Mouse (Mus musculus) midbrain, embryonic 13.5 days (tissue): ENCODE results near the gene Nt5c3b. TPM values are rescaled to one million over a fixed set of nuclear protein-coding genes. Genes with fewer than 3 reads are reported as not detected.

Source experiments
- ATAC-seq: fragments of 200-750 bp; cut with Nextera tagmentation; 2 replicates; pipeline ENCODE4 v1.8.0; 2017; ENCODE audit warnings: mild to moderate bottlenecking, moderate TSS enrichment, moderate library complexity
- H3K27ac ChIP-seq: fragments of 300-500 bp; sonication (generic); 2 replicates; pipeline ENCODE4 v1.5.1; 2015; ENCODE audit warnings: inconsistent platforms, mild to moderate bottlenecking, moderate library complexity
- H3K27me3 ChIP-seq: fragments of 300-500 bp; sonication (generic); 2 replicates; pipeline ENCODE4 v1.6.1; 2015; ENCODE audit warnings: mild to moderate bottlenecking, inconsistent platforms
- H3K36me3 ChIP-seq: fragments of 300-500 bp; sonication (generic); 2 replicates; pipeline ENCODE4 v1.6.1; 2015; ENCODE audit warnings: mild to moderate bottlenecking, inconsistent platforms
- H3K4me1 ChIP-seq: fragments of 300-500 bp; sonication (generic); replicated peaks from 2 replicates; pipeline ENCODE4 v1.6.1; 2015; ENCODE audit warnings: inconsistent platforms
- H3K4me2 ChIP-seq: fragments of 300-500 bp; sonication (generic); replicated peaks from 2 replicates; pipeline ENCODE4 v1.6.1; 2015; ENCODE audit warnings: moderate library complexity, mild to moderate bottlenecking, inconsistent platforms
- H3K4me3 ChIP-seq: fragments of 300-500 bp; sonication (generic); replicated peaks from 2 replicates; pipeline ENCODE4 v1.5.1; 2015; ENCODE audit warnings: mild to moderate bottlenecking, inconsistent platforms
- H3K9ac ChIP-seq: fragments of 300-500 bp; sonication (generic); replicated peaks from 2 replicates; pipeline ENCODE4 v1.6.1; 2015; ENCODE audit warnings: mild to moderate bottlenecking, inconsistent platforms
- H3K9me3 ChIP-seq: fragments of 300-500 bp; sonication (generic); 2 replicates; pipeline ENCODE4 v1.6.1; 2016; ENCODE audit warnings: mild to moderate bottlenecking, inconsistent platforms
- WGBS: fragments of 180-500 bp; shearing (Covaris S2); methylation state at CpG from one replicate; pipeline ENCODE4 v1.1.7; 2015; 5-methylcytosine and 5-hydroxymethylcytosine counted together
- polyA plus RNA-seq: library from polyadenylated mRNA; unstranded; fragments of >200 nt; fragmentation: Nextera tagmentation; extraction: Ambion mirVana; gene quantifications from 2 replicates; pipeline ENCODE4 v1.2.1, GENCODE M21; 2015

Nt5c3b gene
- polyA plus RNA-seq = 99.3 and 101 TPM in 2 replicates

- H3K9me3 ChIP-seq = no peaks in the 10 kb centered on the region
- WGBS = 84% methylated on average over 8 of the region's 8 CpGs
- H3K4me3 ChIP-seq = peak within 1 kb of the TSS; percentile 69
- peak within 1 kb of the TSS; percentile 61 for H3K4me2 ChIP-seq
- peak within 1 kb of the TSS; percentile 85 for H3K9ac ChIP-seq
- peak within 1 kb of the TSS; percentile 51 for H3K27ac ChIP-seq
- H3K27me3 ChIP-seq = no peaks in the 10 kb centered on the region
- peaks cover 7% of the 10 kb centered on the region for H3K36me3 ChIP-seq
- H3K4me1 ChIP-seq = peaks cover 18% of the 10 kb centered on the region
- no peak for ATAC-seq
Measured at GRCm38 (mm10) chr11:100441797-100442196, at the start of gene Nt5c3b, which contains the start of gene Klhl10. TSS of gene Nt5c3b (minus strand) at chr11:100441808. TSS of gene Klhl10 (plus strand) at chr11:100441917.

- Histone ChIP-seq H3K27ac (no peak overlapping the region), H3K4me3 (no peak overlapping the region), H3K4me1 (no peaks in the 10 kb centered on the region), H3K9ac (no peak overlapping the region), H3K36me3 (peaks cover 96% of the 10 kb centered on the region), H3K9me3 (no peaks in the 10 kb centered on the region), H3K4me2 (no peak overlapping the region), H3K27me3 (no peaks in the 10 kb centered on the region)
- ATAC-seq = no peak
- 92% methylated on average over 6 of the region's 6 CpGs for WGBS
Measured at GRCm38 (mm10) chr11:100490951-100491350, 49.3 kb upstream of the Nt5c3b start.

GRCm38 (mm10) chr11:100485801-100486538, 44.4 kb upstream of the Nt5c3b start:
- H3K4me2 ChIP-seq = no peak overlapping the region
- H3K27ac ChIP-seq = no peak overlapping the region
- 88% methylated on average over 8 of the region's 8 CpGs for WGBS
- no peaks in the 10 kb centered on the region for H3K27me3 ChIP-seq
- no peak overlapping the region for H3K4me3 ChIP-seq
- H3K9me3 ChIP-seq = no peaks in the 10 kb centered on the region
- H3K4me1 ChIP-seq = no peaks in the 10 kb centered on the region
- no peak for ATAC-seq
- peaks cover 99% of the 10 kb centered on the region for H3K36me3 ChIP-seq
- no peak overlapping the region for H3K9ac ChIP-seq

- Histone ChIP-seq H3K27me3 (no peaks in the 10 kb centered on the region), H3K9me3 (no peaks in the 10 kb centered on the region), H3K4me2 (no peak overlapping the region), H3K36me3 (peaks cover 99% of the 10 kb centered on the region), H3K4me1 (no peaks in the 10 kb centered on the region), H3K4me3 (no peak overlapping the region), H3K9ac (no peak overlapping the region), H3K27ac (no peak overlapping the region)
- ATAC-seq = no peak
- 94% methylated on average over 3 of the region's 3 CpGs for WGBS
Measured at GRCm38 (mm10) chr11:100484461-100484860, 42.9 kb upstream of the Nt5c3b start.

- Histone ChIP-seq H3K9ac (no peak overlapping the region), H3K9me3 (no peaks in the 10 kb centered on the region), H3K4me1 (no peaks in the 10 kb centered on the region), H3K4me3 (no peak overlapping the region), H3K27ac (no peak overlapping the region), H3K4me2 (no peak overlapping the region), H3K36me3 (peaks cover 82% of the 10 kb centered on the region), H3K27me3 (no peaks in the 10 kb centered on the region)
- 92% methylated on average over 7 of the region's 7 CpGs for WGBS
- no peak for ATAC-seq
Measured at GRCm38 (mm10) chr11:100479152-100479551, 37.5 kb upstream of the Nt5c3b start.

- peaks cover 54% of the 10 kb centered on the region for H3K36me3 ChIP-seq
Measured at GRCm38 (mm10) chr11:100476281-100476680, 34.7 kb upstream of the Nt5c3b start.

GRCm38 (mm10) chr11:100472935-100473295, 31.3 kb upstream of the Nt5c3b start:
- 34% methylated on average over 5 of the region's 5 CpGs for WGBS
- H3K4me2 ChIP-seq = no peak overlapping the region
- no peaks in the 10 kb centered on the region for H3K9me3 ChIP-seq
- H3K4me3 ChIP-seq = peak overlapping the region; percentile 98; the same call in 1 of the 2 replicates
- peak; percentile 41 for ATAC-seq
- H3K27me3 ChIP-seq = no peaks in the 10 kb centered on the region
- peaks cover 20% of the 10 kb centered on the region for H3K36me3 ChIP-seq
- H3K27ac ChIP-seq = no peak overlapping the region
- H3K9ac ChIP-seq = no peak overlapping the region
- peaks cover 29% of the 10 kb centered on the region for H3K4me1 ChIP-seq

More at GRCm38 (mm10) chr11:100476281-100476680, 34.7 kb upstream of the Nt5c3b start:
- Histone ChIP-seq H3K4me3 (no peak overlapping the region), H3K27ac (no peak overlapping the region), H3K4me1 (peaks cover 2% of the 10 kb centered on the region), H3K9ac (no peak overlapping the region), H3K9me3 (no peaks in the 10 kb centered on the region), H3K27me3 (no peaks in the 10 kb centered on the region), H3K4me2 (no peak overlapping the region)
- no peak for ATAC-seq
- 98% methylated on average over 5 of the region's 5 CpGs for WGBS

- Histone ChIP-seq H3K27ac (peak within 1 kb of the TSS; percentile 90), H3K27me3 (no peaks in the 10 kb centered on the region), H3K4me3 (peak within 1 kb of the TSS; percentile 98), H3K9me3 (no peaks in the 10 kb centered on the region), H3K4me2 (peak within 1 kb of the TSS; percentile 81), H3K36me3 (peaks cover 18% of the 10 kb centered on the region), H3K9ac (peak within 1 kb of the TSS; percentile 98), H3K4me1 (peaks cover 29% of the 10 kb centered on the region)
- WGBS = under 1% methylated on average over 83 of the region's 83 CpGs
- peak; percentile 91 for ATAC-seq
Measured at GRCm38 (mm10) chr11:100472197-100472934, 30.8 kb upstream of the Nt5c3b start, which contains the start of gene Klhl11. TSS of gene Klhl11 (minus strand) at chr11:100472741.

- Histone ChIP-seq H3K4me1 (peaks cover 29% of the 10 kb centered on the region), H3K4me3 (peak overlapping the region; percentile 98), H3K27me3 (no peaks in the 10 kb centered on the region), H3K36me3 (peaks cover 15% of the 10 kb centered on the region), H3K9ac (peak overlapping the region; percentile 98), H3K9me3 (no peaks in the 10 kb centered on the region), H3K27ac (peak overlapping the region; percentile 90), H3K4me2 (peak overlapping the region; percentile 81)
- peak; percentile 40; the same call in 1 of the 2 replicates for ATAC-seq
- WGBS = 4% methylated on average over 30 of the region's 30 CpGs
Measured at GRCm38 (mm10) chr11:100471352-100472196, 30.0 kb upstream of the Nt5c3b start.

- peaks cover 31% of the 10 kb centered on the region for H3K36me3 ChIP-seq
- H3K4me1 ChIP-seq = peaks cover 22% of the 10 kb centered on the region
- no peak overlapping the region for H3K9ac ChIP-seq
- WGBS = 96% methylated on average over 1 of the region's 1 CpGs
- no peaks in the 10 kb centered on the region for H3K9me3 ChIP-seq
- ATAC-seq = no peak
- H3K27ac ChIP-seq = no peak overlapping the region
- no peak overlapping the region for H3K4me2 ChIP-seq
- H3K4me3 ChIP-seq = no peak overlapping the region
- H3K27me3 ChIP-seq = no peaks in the 10 kb centered on the region
Measured at GRCm38 (mm10) chr11:100465833-100466232, 24.2 kb upstream of the Nt5c3b start.

- Histone ChIP-seq H3K36me3 (peaks cover 31% of the 10 kb centered on the region), H3K4me1 (peaks cover 17% of the 10 kb centered on the region), H3K27ac (no peak overlapping the region), H3K27me3 (no peaks in the 10 kb centered on the region), H3K4me3 (no peak overlapping the region), H3K9ac (no peak overlapping the region), H3K4me2 (no peak overlapping the region), H3K9me3 (no peaks in the 10 kb centered on the region)
- WGBS = 97% methylated on average over 1 of the region's 1 CpGs
- ATAC-seq = no peak
Measured at GRCm38 (mm10) chr11:100465229-100465792, 23.7 kb upstream of the Nt5c3b start.
